Mouse (Mus musculus) midbrain, embryonic 14.5 days (tissue): ENCODE results near the gene Ednrb. TPM values are rescaled to one million over a fixed set of nuclear protein-coding genes. Genes with fewer than 3 reads are reported as not detected.
A peak's percentile ranks its signal among the peaks of the same experiment; 100 is the strongest.

Source experiments
- ATAC-seq: fragments of 200-750 bp; cut with Nextera tagmentation; 2 replicates; pipeline ENCODE4 v1.8.0; 2017; ENCODE audit warnings: moderate number of reproducible peaks, moderate library complexity; ENCODE audit not compliant: low FRiP score, low TSS enrichment
- DNase-seq: peaks from one replicate; pipeline ENCODE4 v3.0.0-alpha.2; 2015
- H3K27ac ChIP-seq: fragments of 300-500 bp; sonication (generic); replicated peaks from 2 replicates; pipeline ENCODE4 v1.5.1; 2014; ENCODE audit warnings: mild to moderate bottlenecking, low read depth, low read length, moderate library complexity
- H3K27me3 ChIP-seq: fragments of 300-500 bp; sonication (generic); 2 replicates; pipeline ENCODE4 v1.6.1; 2014; ENCODE audit warnings: low read length, control low read depth, mixed read lengths; ENCODE audit not compliant: control insufficient read depth, insufficient read depth
- H3K36me3 ChIP-seq: fragments of 300-500 bp; sonication (generic); 2 replicates; pipeline ENCODE4 v1.6.1; 2014; ENCODE audit warnings: low read length, control low read depth; ENCODE audit not compliant: control insufficient read depth, insufficient read depth
- H3K4me1 ChIP-seq: fragments of 300-500 bp; sonication (generic); 2 replicates; pipeline ENCODE4 v1.6.1; 2014; ENCODE audit warnings: mild to moderate bottlenecking, antibody characterized with exemption, low read length, control low read depth; ENCODE audit not compliant: control insufficient read depth, insufficient read depth
- H3K4me2 ChIP-seq: fragments of 300-500 bp; sonication (generic); 2 replicates; pipeline ENCODE4 v1.6.1; 2014; ENCODE audit warnings: mild to moderate bottlenecking, low read length, moderate library complexity
- H3K4me3 ChIP-seq: fragments of 300-500 bp; sonication (generic); replicated peaks from 2 replicates; pipeline ENCODE4 v1.5.1; 2014; ENCODE audit warnings: low read depth, low read length
- H3K9ac ChIP-seq: fragments of 300-500 bp; sonication (generic); replicated peaks from 2 replicates; pipeline ENCODE4 v1.6.1; 2014; ENCODE audit warnings: mild to moderate bottlenecking, low read length, moderate library complexity
- H3K9me3 ChIP-seq: fragments of 300-500 bp; sonication (generic); 2 replicates; pipeline ENCODE4 v1.6.1; 2016; ENCODE audit warnings: low read length, control low read depth, mixed read lengths; ENCODE audit not compliant: control insufficient read depth
- WGBS: fragments of 180-500 bp; shearing (Covaris S2); extraction: QIAGEN DNeasy Blood & Tissue Kit; methylation state at CpG from one replicate; pipeline ENCODE4 v1.1.7; 2014; 5-methylcytosine and 5-hydroxymethylcytosine counted together
- polyA plus RNA-seq: library from polyadenylated mRNA; unstranded; fragments of >200 nt; fragmentation: Nextera tagmentation; extraction: Ambion mirVana; gene quantifications from 2 replicates; pipeline ENCODE4 v1.2.1, GENCODE M21; 2014

Ednrb gene
- polyA plus RNA-seq, 1 experiment from 2014 or later: 125 TPM

- ATAC-seq (peak; percentile 43; the same call in 1 of the 2 replicates), DNase-seq (no peak)
- H3K4me3 ChIP-seq: no peak overlapping the region
- no peak overlapping the region for H3K4me2 ChIP-seq
- 61% methylated on average over 7 of the region's 7 CpGs for WGBS
- no peaks in the 10 kb centered on the region for H3K36me3 ChIP-seq
- H3K27me3 ChIP-seq: no peaks in the 10 kb centered on the region
- H3K9ac ChIP-seq: no peak overlapping the region
- no peaks in the 10 kb centered on the region for H3K9me3 ChIP-seq
- 0 out of 2 replicates have a peak, but pooled peaks cover under 1% of the 10 kb centered on the region for H3K4me1 ChIP-seq
- no peak overlapping the region for H3K27ac ChIP-seq
Observed at GRCm38 (mm10) chr14:103850071-103850845, 6.1 kb upstream of the Ednrb start.

DNA sequence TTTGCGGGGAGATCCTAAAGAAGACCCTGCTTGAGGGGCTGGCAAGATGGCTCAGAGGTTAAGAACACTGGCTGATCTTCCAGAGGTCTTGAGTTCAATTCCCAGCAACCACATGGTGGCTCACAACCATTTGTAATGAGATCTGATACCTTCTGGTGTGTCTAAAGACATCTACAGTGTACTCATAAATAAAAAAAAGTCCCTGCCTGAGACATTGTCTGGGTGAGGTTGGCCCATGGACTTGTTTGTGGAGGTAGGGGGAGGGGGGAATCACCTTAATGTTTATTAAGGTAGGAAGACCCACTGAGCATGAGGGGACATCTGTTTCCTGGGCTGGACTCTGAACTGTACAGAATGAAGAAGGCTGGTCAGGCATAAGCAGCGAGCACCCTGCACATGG, 1.5 kb upstream of the Ednrb start:
- H3K4me2 ChIP-seq: no peak overlapping the region
- DNase-seq (no peak), ATAC-seq (no peak)
- H3K9me3 ChIP-seq: no peaks in the 10 kb centered on the region
- H3K27me3 ChIP-seq: 0 out of 2 replicates have a peak, but pooled peaks cover 6% of the 10 kb centered on the region
- no peak overlapping the region for H3K9ac ChIP-seq
- 98% methylated on average over 2 of the region's 2 CpGs for WGBS
- no peaks in the 10 kb centered on the region for H3K36me3 ChIP-seq
- H3K4me1 ChIP-seq: peaks cover 18% of the 10 kb centered on the region; the same call in 1 of the 2 replicates
- H3K27ac ChIP-seq: no peak overlapping the region
- H3K4me3 ChIP-seq: no peak overlapping the region

GRCm38 (mm10) chr14:103844944-103845343, 742 bp upstream of the Ednrb start:
- H3K4me2 ChIP-seq: peak overlapping the region; percentile 80
- no peaks in the 10 kb centered on the region for H3K36me3 ChIP-seq
- DNase-seq: no peak
- no peak for ATAC-seq
- no peaks in the 10 kb centered on the region for H3K9me3 ChIP-seq
- 33% methylated on average over 7 of the region's 7 CpGs for WGBS
- H3K27ac ChIP-seq: no peak overlapping the region
- H3K4me1 ChIP-seq: peaks cover 18% of the 10 kb centered on the region; the same call in 1 of the 2 replicates
- 0 out of 2 replicates have a peak, but pooled peaks cover 6% of the 10 kb centered on the region for H3K27me3 ChIP-seq
- no peak overlapping the region for H3K9ac ChIP-seq
- H3K4me3 ChIP-seq: no peak overlapping the region

GRCm38 (mm10) chr14:103843371-103844001, 716 bp downstream of the Ednrb start:
- peak overlapping the region; percentile 54 for H3K4me3 ChIP-seq
- DNase-seq (peak; percentile 75), ATAC-seq (peak; percentile 68)
- H3K4me1 ChIP-seq: peaks cover 18% of the 10 kb centered on the region; the same call in 1 of the 2 replicates
- peak overlapping the region; percentile 56; the same call in 1 of the 2 replicates for H3K9ac ChIP-seq
- under 1% methylated on average over 30 of the region's 30 CpGs for WGBS
- H3K4me2 ChIP-seq: peak overlapping the region; percentile 80
- H3K36me3 ChIP-seq: no peaks in the 10 kb centered on the region
- no peaks in the 10 kb centered on the region for H3K9me3 ChIP-seq
- H3K27me3 ChIP-seq: 0 out of 2 replicates have a peak, but pooled peaks cover 6% of the 10 kb centered on the region
- peak overlapping the region; percentile 53 for H3K27ac ChIP-seq

DNA sequence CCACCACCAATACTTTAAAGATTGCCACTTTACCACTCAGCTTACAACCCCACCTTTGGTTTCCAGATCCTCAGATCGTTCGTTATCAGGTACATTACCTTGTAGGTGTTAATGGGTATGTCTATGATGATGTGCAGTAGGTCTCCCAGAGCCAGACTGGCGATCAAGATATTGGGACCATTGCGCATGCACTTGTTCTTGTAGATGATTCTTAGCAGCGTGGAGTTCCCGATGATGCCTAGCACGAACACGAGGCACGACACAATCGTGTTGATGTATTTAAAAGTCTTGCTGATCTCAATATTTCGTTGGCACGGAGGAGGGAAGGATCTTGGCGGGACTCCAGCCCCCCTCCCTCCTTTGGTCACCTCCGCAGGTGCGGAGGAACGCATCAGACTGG, 1.3 kb downstream of the Ednrb start:
- Histone ChIP-seq H3K4me2 (peak overlapping the region; percentile 80), H3K4me1 (peaks cover 18% of the 10 kb centered on the region; the same call in 1 of the 2 replicates), H3K27ac (peak overlapping the region; percentile 53), H3K9ac (peak overlapping the region; percentile 56; the same call in 1 of the 2 replicates), H3K4me3 (peak overlapping the region; percentile 54), H3K36me3 (no peaks in the 10 kb centered on the region), H3K27me3 (0 out of 2 replicates have a peak, but pooled peaks cover 6% of the 10 kb centered on the region), H3K9me3 (no peaks in the 10 kb centered on the region)
- DNase-seq (peak; percentile 52), ATAC-seq (peak; percentile 5; the same call in 1 of the 2 replicates)
- WGBS: 6% methylated on average over 16 of the region's 16 CpGs

DNA sequence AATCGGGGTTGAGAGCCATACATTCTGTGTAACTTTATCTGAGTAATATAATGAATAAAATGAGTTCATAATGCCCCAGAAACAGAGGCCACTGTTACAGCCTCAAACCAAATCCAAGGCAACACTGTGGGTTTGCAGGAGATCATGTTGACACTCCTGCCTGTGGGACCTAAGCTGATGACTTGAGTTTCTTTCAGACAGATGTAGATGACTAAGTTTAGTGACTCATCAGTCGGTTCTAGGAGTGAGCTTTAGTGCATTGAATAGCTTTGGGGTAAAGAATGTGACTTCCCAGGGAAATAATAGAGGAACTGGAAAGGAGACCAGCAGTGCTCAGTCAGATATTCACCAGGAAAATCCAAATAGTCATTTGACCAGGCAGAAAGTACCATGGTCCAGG, 3.8 kb downstream of the Ednrb start:
- WGBS: 83% methylated on average over 2 of the region's 2 CpGs
- H3K4me3 ChIP-seq: no peak overlapping the region
- 0 out of 2 replicates have a peak, but pooled peaks cover 6% of the 10 kb centered on the region for H3K27me3 ChIP-seq
- H3K9me3 ChIP-seq: no peaks in the 10 kb centered on the region
- DNase-seq: no peak
- H3K27ac ChIP-seq: no peak overlapping the region
- H3K4me1 ChIP-seq: peaks cover 18% of the 10 kb centered on the region; the same call in 1 of the 2 replicates
- H3K9ac ChIP-seq: no peak overlapping the region
- ATAC-seq: no peak
- H3K4me2 ChIP-seq: peak overlapping the region; percentile 80
- H3K36me3 ChIP-seq: no peaks in the 10 kb centered on the region

GRCm38 (mm10) chr14:103838887-103839286, 5.3 kb downstream of the Ednrb start:
- H3K4me2 ChIP-seq: peak overlapping the region; percentile 25
- no peaks in the 10 kb centered on the region for H3K9me3 ChIP-seq
- H3K36me3 ChIP-seq: no peaks in the 10 kb centered on the region
- H3K4me1 ChIP-seq: peaks cover 5% of the 10 kb centered on the region; the same call in 1 of the 2 replicates
- 97% methylated on average over 5 of the region's 5 CpGs for WGBS
- H3K27me3 ChIP-seq: no peaks in the 10 kb centered on the region
- ATAC-seq: no peak
- H3K9ac ChIP-seq: no peak overlapping the region
- H3K4me3 ChIP-seq: no peak overlapping the region
- DNase-seq: no peak
- no peak overlapping the region for H3K27ac ChIP-seq

GRCm38 (mm10) chr14:103834589-103834988, 9.6 kb downstream of the Ednrb start:
- WGBS: 39% methylated on average over 7 of the region's 7 CpGs
- Histone ChIP-seq H3K27ac (no peak overlapping the region), H3K4me3 (no peak overlapping the region), H3K4me1 (no peaks in the 10 kb centered on the region), H3K9ac (no peak overlapping the region), H3K9me3 (no peaks in the 10 kb centered on the region), H3K27me3 (no peaks in the 10 kb centered on the region), H3K36me3 (no peaks in the 10 kb centered on the region), H3K4me2 (no peak overlapping the region)
- DNase-seq (no peak), ATAC-seq (no peak)
